Mouse (Mus musculus): ENCODE measurements around the gene Npr1.

DNA sequence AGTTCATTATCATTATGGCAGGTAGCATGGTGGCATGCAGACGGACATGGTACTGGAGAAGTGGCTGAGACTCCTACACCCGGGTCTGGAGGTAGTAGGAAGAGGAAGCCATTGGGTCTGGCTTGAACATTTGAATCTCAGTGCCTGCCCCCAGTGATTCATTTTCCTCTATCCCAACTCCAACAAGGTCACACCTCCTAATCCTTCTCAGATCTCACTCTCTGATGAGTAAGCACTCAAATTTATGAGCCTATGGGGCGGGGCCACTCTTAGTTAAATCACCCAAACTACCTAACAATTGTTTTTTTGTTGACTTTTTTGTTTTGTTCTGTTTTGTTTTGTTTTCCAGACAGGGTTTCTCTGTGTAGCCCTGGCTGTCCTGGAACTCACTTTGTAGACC lies 21.7 kb downstream of the Npr1 start:
- TF ChIP-seq POLR2A (IDR thresholded peaks at IDR 0.05; ENCODE audit: control insufficient read depth, low read depth, low read length), result no peak
- no peak for TF ChIP-seq CTCF (IDR thresholded peaks at IDR 0.05; ENCODE audit: control insufficient read depth, insufficient read depth, insufficient replicate concordance, low read depth, low read length)

Data from testis, adult 2 months (tissue).